Mouse (Mus musculus) hindlimb bud, embryonic 11.5 days (tissue): ENCODE measurements around the gene Wdr95.

ENCODE experiments used
- DNase-seq: peaks from one replicate; pipeline ENCODE4 v3.0.0-alpha.2; 2012; ENCODE audit warnings: low read depth, low spot score; ENCODE audit errors: extremely low spot score

Wdr95 gene

GRCm38 (mm10) chr5:149577449-149577848, 49.0 kb downstream of the Wdr95 start:
- no peak for DNase-seq

DNA sequence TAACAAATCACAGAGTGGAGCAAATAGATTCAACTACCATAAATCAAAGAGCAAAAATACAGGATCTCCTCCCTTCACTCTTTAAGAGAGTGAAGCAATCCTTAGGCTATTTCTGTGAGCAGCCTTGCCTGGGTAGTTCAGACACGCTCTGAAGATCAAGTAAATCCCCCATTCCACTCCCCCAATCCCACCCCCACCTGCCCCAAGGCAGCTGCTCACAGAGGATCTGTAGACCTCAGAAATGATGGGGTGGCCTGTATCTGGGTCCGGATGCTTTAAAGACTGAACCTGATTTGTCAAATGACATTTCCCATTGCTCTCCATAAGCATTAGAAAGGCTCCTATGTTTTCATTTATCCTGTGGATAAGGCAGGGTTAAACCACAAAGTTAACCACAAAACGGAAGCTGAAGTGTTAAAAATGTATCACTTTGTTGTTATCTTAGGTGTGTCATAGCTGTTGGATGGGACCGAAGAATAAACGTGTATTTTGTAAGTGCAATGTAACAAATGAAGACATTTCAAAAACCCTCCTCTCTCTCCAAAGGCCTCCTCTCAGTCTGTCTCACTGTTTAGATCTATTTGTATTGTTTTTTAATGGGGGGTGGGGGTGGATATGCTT, 54.3 kb downstream of the Wdr95 start:
- DNase-seq = no peak

DNA sequence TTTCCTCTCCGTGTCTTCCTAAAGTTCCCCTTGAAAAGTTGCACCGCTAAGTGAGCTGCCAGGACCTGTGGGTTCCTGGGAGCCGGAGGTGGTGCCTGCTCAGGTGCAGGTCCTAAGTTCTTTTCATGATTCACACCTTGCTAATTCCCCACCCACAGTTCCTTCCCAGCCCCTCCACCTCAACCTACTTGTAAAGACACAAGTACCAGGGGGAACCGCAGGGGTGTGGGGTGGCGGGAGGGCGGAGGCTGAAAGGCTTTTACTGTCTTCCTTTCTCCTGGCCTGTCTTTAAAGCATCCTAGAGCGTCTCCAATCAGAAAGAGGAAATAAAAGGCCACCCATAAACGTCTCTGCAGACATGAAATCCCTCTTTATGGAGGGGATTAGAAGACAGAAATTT, 55.0 kb downstream of the Wdr95 start:
- peak; percentile 12 for DNase-seq

GRCm38 (mm10) chr5:149584154-149584655, 55.7 kb downstream of the Wdr95 start:
- DNase-seq = peak; percentile 44

- no peak for DNase-seq
Observed at GRCm38 (mm10) chr5:149585231-149585630, 56.8 kb downstream of the Wdr95 start.

DNA sequence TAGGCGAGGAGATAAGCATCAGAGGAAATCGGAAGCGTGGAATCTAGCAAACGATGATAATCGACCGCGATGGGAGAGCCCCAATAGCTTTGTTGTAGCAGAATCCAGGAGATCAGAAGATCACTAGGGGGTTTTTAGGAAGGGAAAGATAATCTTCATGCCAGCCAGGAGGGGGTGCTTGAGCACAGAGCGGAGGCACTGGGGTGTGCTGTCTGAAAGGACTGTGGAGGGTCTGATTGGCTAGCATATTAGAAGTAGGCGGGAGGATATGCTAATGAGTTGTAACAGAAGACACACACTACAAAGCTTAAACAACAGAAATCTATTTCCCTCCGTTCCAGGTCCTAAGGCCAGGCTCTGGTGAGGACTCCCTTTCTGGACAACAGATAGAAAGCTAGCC, 57.4 kb downstream of the Wdr95 start:
- no peak for DNase-seq

DNA sequence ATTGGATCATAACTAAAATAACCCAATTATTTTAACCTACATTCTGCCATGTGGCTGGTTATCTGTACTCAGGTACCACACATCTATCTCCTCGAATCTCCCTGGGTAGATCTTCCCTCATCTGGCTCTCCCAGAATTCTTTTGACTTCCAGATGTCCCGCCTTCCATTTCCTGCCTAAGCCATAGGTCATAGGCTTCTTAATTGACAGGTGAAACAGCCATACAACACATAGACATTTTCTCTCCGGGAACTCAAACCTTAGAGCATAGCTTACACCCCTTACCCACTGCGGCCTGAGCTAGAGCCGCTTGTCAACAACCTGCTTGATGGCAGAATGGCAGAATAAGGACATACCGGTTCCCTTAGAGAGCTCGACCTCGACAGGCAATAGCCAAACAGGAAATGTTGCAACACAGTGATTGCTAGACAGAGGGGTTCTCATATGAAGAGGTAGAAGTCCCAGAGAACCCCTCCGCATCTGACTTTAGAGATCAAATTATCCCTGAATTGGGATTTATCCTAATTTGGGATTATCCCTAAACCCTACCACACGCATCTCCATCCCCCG, 58.9 kb downstream of the Wdr95 start:
- no peak for DNase-seq

DNA sequence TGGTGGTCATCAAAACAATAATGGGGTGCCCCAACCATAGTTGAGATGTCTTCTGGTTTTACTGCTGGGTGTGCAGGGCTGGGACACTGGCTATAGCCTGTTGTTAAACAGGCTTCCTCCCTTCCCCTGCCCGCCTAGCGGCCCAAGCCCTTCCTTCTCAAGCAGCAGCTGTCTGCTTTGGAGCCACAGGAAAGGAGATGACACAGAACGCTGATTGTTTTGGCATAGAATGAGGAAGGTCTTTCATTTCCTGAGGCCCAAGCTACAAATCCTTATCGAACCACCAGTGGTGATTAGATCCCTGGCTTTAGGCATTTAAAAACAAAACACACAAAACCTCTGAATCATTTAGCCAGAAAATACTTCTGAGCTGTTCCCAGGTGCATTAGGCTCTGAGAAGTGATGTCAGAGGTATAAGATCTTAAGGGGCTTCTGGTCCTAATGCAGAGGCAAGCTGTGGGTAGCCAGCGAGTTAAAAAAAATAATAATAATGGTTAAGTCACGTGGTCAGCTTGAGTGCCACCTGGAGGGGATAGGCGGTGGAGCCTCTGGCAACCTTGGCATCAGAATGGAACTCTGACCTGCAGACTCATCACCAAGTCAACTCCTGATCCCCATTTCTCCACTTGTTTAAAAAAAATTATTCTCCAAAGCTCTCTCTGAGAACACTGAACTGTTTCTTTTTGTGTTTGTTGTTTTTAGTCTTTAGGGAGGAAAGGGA, 60.5 kb downstream of the Wdr95 start:
- DNase-seq = no peak

DNA sequence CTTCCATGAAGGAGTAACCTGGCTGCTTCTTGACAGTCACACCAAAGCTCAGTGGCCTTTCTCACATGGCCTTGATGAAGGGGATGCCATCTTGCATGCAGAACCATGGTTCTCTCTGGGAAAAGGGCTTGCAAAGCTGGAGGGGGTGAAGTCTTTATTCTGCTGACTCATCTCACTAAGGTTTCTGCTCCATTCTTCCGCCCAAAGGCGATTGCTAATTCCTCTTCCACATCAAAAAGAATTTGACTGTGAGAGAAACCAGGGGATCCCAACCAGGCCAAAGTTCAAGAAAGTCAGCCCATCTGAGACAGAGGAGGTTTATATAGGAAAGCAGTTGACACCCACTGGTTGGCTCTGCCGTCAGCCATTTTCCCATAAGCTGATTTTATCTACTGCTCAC, 61.5 kb downstream of the Wdr95 start:
- DNase-seq = no peak

DNA sequence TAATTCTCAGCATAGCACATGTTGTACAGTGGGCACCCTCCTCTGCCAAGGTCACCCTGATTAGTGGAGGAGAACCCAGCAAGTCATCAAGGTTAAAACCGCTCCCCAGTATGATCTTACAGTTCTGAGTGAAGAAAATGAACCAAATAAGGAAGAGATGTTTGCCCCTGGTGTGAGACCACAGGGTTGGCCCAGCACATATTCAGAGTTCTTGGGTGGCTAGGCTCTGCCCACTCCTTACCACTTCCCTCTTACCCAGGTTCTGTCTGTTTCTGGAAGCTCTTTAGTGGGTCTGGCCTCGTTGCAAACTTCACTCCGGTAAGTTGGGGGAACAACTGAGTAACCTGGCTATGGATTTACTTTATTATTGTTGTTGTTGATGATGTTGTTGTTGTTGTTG, 65.7 kb downstream of the Wdr95 start:
- DNase-seq = no peak

DNA sequence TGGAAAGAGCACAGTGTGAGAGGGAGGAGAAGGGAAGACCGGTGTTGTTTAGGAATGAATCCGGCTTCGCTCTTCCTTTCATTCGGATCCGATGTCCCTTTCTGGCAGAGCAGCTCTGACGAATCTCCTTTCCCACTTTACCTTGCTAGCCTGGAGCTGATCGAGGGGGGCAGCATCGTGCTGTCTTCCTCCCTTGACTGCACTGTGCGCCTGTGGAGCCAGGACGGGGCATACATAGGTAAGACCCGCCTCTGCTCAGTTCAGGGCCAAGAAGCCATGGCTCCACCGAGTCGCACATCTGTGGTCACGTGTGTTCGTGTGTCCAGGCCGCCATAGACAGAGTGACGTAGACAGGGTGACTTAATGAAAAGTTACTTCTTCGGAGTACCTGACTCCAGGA, 68.9 kb downstream of the Wdr95 start:
- DNase-seq = no peak

DNA sequence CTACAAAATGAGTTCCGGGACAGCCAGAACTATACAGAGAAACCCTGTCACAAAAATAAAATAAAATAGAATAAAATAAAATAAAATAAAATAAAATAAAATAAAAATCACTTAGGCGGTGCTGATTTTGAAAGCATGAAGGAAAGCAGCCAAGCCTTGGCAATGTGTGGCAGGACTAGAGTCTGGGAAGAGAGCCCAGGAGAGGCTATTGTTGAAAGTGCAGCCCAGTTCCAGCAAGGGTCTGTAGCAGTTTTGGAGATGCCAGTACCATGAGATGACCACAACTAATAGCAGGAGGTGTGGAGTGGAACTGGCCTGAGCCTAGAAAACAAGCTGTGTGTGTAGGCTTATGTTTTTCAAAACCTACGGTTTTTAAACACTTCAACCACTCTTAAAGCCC, 73.5 kb downstream of the Wdr95 start:
- DNase-seq = no peak

DNA sequence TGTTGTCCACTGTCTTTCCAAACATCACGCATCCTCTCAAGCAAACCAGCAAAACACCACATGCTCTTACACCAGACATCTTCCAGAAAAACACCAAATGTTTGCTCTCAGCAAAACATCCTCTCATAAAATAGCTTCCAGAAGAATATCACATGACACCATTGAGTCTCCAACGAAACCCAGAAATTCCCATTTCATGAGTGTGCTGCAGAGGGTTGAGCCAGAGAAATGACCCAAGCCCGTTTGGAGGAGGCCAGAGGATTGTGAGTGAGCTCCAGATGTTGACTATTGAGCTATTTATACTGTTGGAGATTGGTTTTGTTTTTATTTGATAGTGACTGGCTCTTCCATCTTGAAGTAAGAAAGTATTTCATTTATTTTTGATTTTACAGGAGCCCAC, 74.8 kb downstream of the Wdr95 start:
- no peak for DNase-seq

- no peak for DNase-seq
Observed at GRCm38 (mm10) chr5:149607083-149607720, 78.7 kb downstream of the Wdr95 start.

DNA sequence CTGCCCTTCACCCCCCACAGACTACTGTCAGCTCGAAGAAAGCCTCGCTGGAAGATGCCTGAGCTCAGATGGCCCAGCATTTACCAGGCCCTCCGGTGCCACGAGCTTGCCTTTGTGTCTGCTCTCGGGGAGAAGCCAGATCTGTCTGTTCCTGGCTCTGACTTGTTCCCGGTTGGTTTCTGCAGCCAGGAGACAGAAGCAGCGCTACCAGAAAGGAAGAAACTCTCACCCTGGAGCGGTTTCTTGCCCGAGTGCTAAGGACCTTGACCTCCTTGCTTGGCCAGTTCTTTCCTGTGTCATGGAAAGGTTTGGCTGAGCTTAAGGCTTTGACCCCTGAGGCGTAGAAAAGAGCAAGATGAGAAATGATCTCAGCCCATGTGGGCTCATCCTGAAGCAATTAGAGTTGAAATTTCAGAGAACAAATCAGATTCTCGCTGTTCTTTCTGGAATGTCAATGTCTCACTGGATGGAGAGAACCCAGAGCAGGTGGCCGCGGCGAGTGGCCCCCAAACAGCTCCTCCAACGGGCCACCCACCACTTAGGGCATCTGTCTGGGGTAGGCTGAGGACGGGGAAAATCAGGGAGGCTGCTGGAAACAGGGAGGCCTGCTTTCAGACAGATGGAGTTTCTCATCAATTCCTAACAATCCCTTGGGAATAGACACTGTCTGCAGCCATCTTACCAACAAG, 83.1 kb downstream of the Wdr95 start:
- no peak for DNase-seq

DNA sequence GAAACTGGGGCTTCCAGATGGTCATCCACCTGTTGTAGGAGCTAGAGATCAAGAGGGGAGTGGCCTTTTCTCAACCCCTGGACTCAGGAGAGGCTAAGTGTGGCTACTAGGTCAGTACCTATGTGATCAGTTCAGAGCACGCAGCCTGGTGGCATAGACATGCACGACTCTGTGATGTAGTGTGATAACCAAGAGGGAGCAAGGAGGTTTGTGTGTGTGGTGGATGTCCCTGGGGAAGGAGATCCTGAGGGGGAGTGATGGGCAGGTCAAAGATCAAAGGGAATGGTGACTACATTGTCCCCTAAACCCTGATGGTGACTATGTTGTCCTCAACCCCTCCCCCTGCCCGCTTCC, 83.7 kb downstream of the Wdr95 start:
- DNase-seq = no peak

GRCm38 (mm10) chr5:149612740-149613139, 84.3 kb downstream of the Wdr95 start:
- DNase-seq = no peak

GRCm38 (mm10) chr5:149616138-149616537, 87.7 kb downstream of the Wdr95 start:
- DNase-seq = no peak

GRCm38 (mm10) chr5:149616817-149617216, 88.3 kb downstream of the Wdr95 start:
- no peak for DNase-seq

- no peak for DNase-seq
Observed at GRCm38 (mm10) chr5:149617776-149618425, 89.4 kb downstream of the Wdr95 start.

DNA sequence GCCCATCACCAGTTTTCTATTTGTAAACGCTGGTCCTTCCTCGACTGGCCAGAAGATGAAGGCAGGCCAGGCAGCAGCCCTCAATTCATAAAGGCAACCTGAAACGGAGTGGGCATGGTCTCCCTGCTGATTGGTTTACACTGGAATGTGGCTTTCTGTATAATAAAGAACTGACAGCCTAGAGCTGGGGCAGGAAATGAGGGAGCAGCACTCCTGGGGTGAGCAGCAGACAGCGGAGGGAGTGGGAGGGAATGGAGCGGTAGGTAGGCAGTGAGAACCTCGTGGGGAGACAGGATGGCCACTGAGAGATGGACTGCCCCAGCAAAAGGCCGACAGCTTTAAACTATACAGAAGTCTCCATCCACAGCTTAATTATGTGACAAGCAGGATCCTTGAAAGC, 93.7 kb downstream of the Wdr95 start:
- no peak for DNase-seq
